Mouse (Mus musculus): ENCODE results near the gene Scgb1c1. TPM values are rescaled to one million over a fixed set of nuclear protein-coding genes. Genes with fewer than 3 reads are reported as not detected.
A peak's percentile ranks its signal among the peaks of the same experiment; 100 is the strongest.

The Scgb1c1 gene
- polyA plus RNA-seq, 1 experiment from 2014 or later = not detected

GRCm38 (mm10) chr7:140855860-140856784, 10.8 kb downstream of the Scgb1c1 start, which contains the start of gene Gm45785:
Gm45785 (minus strand) TSS chr7:140856331.
- peak within 1 kb of the TSS; percentile 84 to 91 for H3K27ac ChIP-seq (replicated peaks in 1 of 2; ENCODE audit: control insufficient read depth in 1 of 2, insufficient read depth in 1 of 2, low read depth in 2 of 2, low read length in 2 of 2)
- ATAC-seq (ENCODE audit: insufficient number of reproducible peaks, insufficient read depth, low FRiP score, low read depth) = peak; percentile 60
- H3K9ac ChIP-seq (ENCODE audit: low read length) = peak within 1 kb of the TSS; percentile 93
- H3K4me2 ChIP-seq (ENCODE audit: low read length) = peak within 1 kb of the TSS; percentile 83
- H3K4me3 ChIP-seq (ENCODE audit: control insufficient read depth in 1 of 2, insufficient read depth in 1 of 2, low read depth in 1 of 2, low read length in 2 of 2) = peak within 1 kb of the TSS; percentile 78 to 86
- H3K9me3 ChIP-seq (ENCODE audit: control insufficient read depth, low read length) = no peaks in the 10 kb centered on the region
- peaks cover 60% of the 10 kb centered on the region for H3K36me3 ChIP-seq (ENCODE audit: control insufficient read depth, insufficient read depth, low read length)
- peaks cover 11 to 21% of the 10 kb centered on the region in 2 experiments for H3K4me1 ChIP-seq (ENCODE audit: control insufficient read depth in 2 of 2, insufficient read depth in 2 of 2, low read length in 2 of 2)
- under 1% methylated on average over 51 of the region's 51 CpGs for WGBS
- H3K27me3 ChIP-seq (ENCODE audit: control insufficient read depth, insufficient read depth, low read length) = no peaks in the 10 kb centered on the region

- H3K4me2 ChIP-seq (ENCODE audit: low read length) = peak within 1 kb of the TSS; percentile 83
- no peaks in the 10 kb centered on the region for H3K27me3 ChIP-seq (ENCODE audit: control insufficient read depth, insufficient read depth, low read length)
- under 1% methylated on average over 48 of the region's 50 CpGs for WGBS
- H3K27ac ChIP-seq (replicated peaks in 1 of 2; ENCODE audit: control insufficient read depth in 1 of 2, insufficient read depth in 1 of 2, low read depth in 2 of 2, low read length in 2 of 2) = peak within 1 kb of the TSS; percentile 84 to 91
- peak; percentile 85 for ATAC-seq (ENCODE audit: insufficient number of reproducible peaks, insufficient read depth, low FRiP score, low read depth)
- H3K36me3 ChIP-seq (ENCODE audit: control insufficient read depth, insufficient read depth, low read length) = peaks cover 63% of the 10 kb centered on the region
- H3K9ac ChIP-seq (ENCODE audit: low read length) = peak within 1 kb of the TSS; percentile 93
- H3K9me3 ChIP-seq (ENCODE audit: control insufficient read depth, low read length) = no peaks in the 10 kb centered on the region
- H3K4me3 ChIP-seq (ENCODE audit: control insufficient read depth in 1 of 2, insufficient read depth in 1 of 2, low read depth in 1 of 2, low read length in 2 of 2) = peak within 1 kb of the TSS; percentile 78 to 86
- peaks cover 11 to 21% of the 10 kb centered on the region in 2 experiments for H3K4me1 ChIP-seq (ENCODE audit: control insufficient read depth in 2 of 2, insufficient read depth in 2 of 2, low read length in 2 of 2)
Observed at GRCm38 (mm10) chr7:140856785-140857549, 11.6 kb downstream of the Scgb1c1 start, which contains the start of gene Ric8a. Ric8a (plus strand) TSS chr7:140856957.

GRCm38 (mm10) chr7:140857550-140858505, 12.5 kb downstream of the Scgb1c1 start, which contains the start of gene Bet1l:
Bet1l (minus strand) TSS chr7:140857577.
- no peaks in the 10 kb centered on the region for H3K27me3 ChIP-seq (ENCODE audit: control insufficient read depth, insufficient read depth, low read length)
- H3K27ac ChIP-seq (replicated peaks in 1 of 2; ENCODE audit: control insufficient read depth in 1 of 2, insufficient read depth in 1 of 2, low read depth in 2 of 2, low read length in 2 of 2) = peak within 1 kb of the TSS; percentile 78 to 91
- H3K36me3 ChIP-seq (ENCODE audit: control insufficient read depth, insufficient read depth, low read length) = peaks cover 63% of the 10 kb centered on the region
- H3K4me2 ChIP-seq (ENCODE audit: low read length) = peak within 1 kb of the TSS; percentile 83
- H3K4me1 ChIP-seq (ENCODE audit: control insufficient read depth in 2 of 2, insufficient read depth in 2 of 2, low read length in 2 of 2) = peaks cover 11 to 21% of the 10 kb centered on the region in 2 experiments
- H3K9me3 ChIP-seq (ENCODE audit: control insufficient read depth, low read length) = no peaks in the 10 kb centered on the region
- peak within 1 kb of the TSS; percentile 93 for H3K9ac ChIP-seq (ENCODE audit: low read length)
- H3K4me3 ChIP-seq (ENCODE audit: control insufficient read depth in 1 of 2, insufficient read depth in 1 of 2, low read depth in 1 of 2, low read length in 2 of 2) = peak within 1 kb of the TSS; percentile 78 to 86
- peak; percentile 10; the same call in 1 of the 2 replicates for ATAC-seq (ENCODE audit: insufficient number of reproducible peaks, insufficient read depth, low FRiP score, low read depth)
- WGBS = 33% methylated on average over 40 of the region's 40 CpGs

GRCm38 (mm10) chr7:140858746-140859145, 13.4 kb downstream of the Scgb1c1 start:
- Histone ChIP-seq H3K36me3 (ENCODE audit: control insufficient read depth, insufficient read depth, low read length) (peaks cover 63% of the 10 kb centered on the region), H3K9me3 (ENCODE audit: control insufficient read depth, low read length) (no peaks in the 10 kb centered on the region), H3K4me3 (ENCODE audit: control insufficient read depth in 1 of 2, insufficient read depth in 1 of 2, low read depth in 1 of 2, low read length in 2 of 2) (no peak overlapping the region), H3K9ac (ENCODE audit: low read length) (no peak overlapping the region), H3K4me2 (ENCODE audit: low read length) (peak overlapping the region; percentile 83), H3K4me1 (ENCODE audit: control insufficient read depth in 2 of 2, insufficient read depth in 2 of 2, low read length in 2 of 2) (peaks cover 11 to 21% of the 10 kb centered on the region in 2 experiments), H3K27ac (replicated peaks in 1 of 2; ENCODE audit: control insufficient read depth in 1 of 2, insufficient read depth in 1 of 2, low read depth in 2 of 2, low read length in 2 of 2) (no peak overlapping the region), H3K27me3 (ENCODE audit: control insufficient read depth, insufficient read depth, low read length) (no peaks in the 10 kb centered on the region)
- ATAC-seq (ENCODE audit: insufficient number of reproducible peaks, insufficient read depth, low FRiP score, low read depth) = no peak
- WGBS = 91% methylated on average over 8 of the region's 8 CpGs

GRCm38 (mm10) chr7:140859997-140860396, 14.7 kb downstream of the Scgb1c1 start:
- Histone ChIP-seq H3K27me3 (ENCODE audit: control insufficient read depth, insufficient read depth, low read length) (no peaks in the 10 kb centered on the region), H3K4me1 (ENCODE audit: control insufficient read depth in 2 of 2, insufficient read depth in 2 of 2, low read length in 2 of 2) (peaks cover 11 to 19% of the 10 kb centered on the region in 2 experiments), H3K4me2 (ENCODE audit: low read length) (no peak overlapping the region), H3K9ac (ENCODE audit: low read length) (no peak overlapping the region), H3K27ac (replicated peaks in 1 of 2; ENCODE audit: control insufficient read depth in 1 of 2, insufficient read depth in 1 of 2, low read depth in 2 of 2, low read length in 2 of 2) (no peak overlapping the region), H3K36me3 (ENCODE audit: control insufficient read depth, insufficient read depth, low read length) (peaks cover 67% of the 10 kb centered on the region), H3K9me3 (ENCODE audit: control insufficient read depth, low read length) (no peaks in the 10 kb centered on the region), H3K4me3 (ENCODE audit: control insufficient read depth in 1 of 2, insufficient read depth in 1 of 2, low read depth in 1 of 2, low read length in 2 of 2) (no peak overlapping the region)
- ATAC-seq (ENCODE audit: insufficient number of reproducible peaks, insufficient read depth, low FRiP score, low read depth) = no peak
- 80% methylated on average over 6 of the region's 6 CpGs for WGBS

- no peak for ATAC-seq (ENCODE audit: insufficient number of reproducible peaks, insufficient read depth, low FRiP score, low read depth)
- peaks cover 8 to 14% of the 10 kb centered on the region in 2 experiments for H3K4me1 ChIP-seq (ENCODE audit: control insufficient read depth in 2 of 2, insufficient read depth in 2 of 2, low read length in 2 of 2)
- 80% methylated on average over 5 of the region's 5 CpGs for WGBS
- H3K27me3 ChIP-seq (ENCODE audit: control insufficient read depth, insufficient read depth, low read length) = no peaks in the 10 kb centered on the region
- no peak overlapping the region for H3K4me3 ChIP-seq (ENCODE audit: control insufficient read depth in 1 of 2, insufficient read depth in 1 of 2, low read depth in 1 of 2, low read length in 2 of 2)
- no peak overlapping the region for H3K9ac ChIP-seq (ENCODE audit: low read length)
- H3K27ac ChIP-seq (replicated peaks in 1 of 2; ENCODE audit: control insufficient read depth in 1 of 2, insufficient read depth in 1 of 2, low read depth in 2 of 2, low read length in 2 of 2) = no peak overlapping the region
- H3K4me2 ChIP-seq (ENCODE audit: low read length) = no peak overlapping the region
- H3K9me3 ChIP-seq (ENCODE audit: control insufficient read depth, low read length) = no peaks in the 10 kb centered on the region
- peaks cover 72% of the 10 kb centered on the region for H3K36me3 ChIP-seq (ENCODE audit: control insufficient read depth, insufficient read depth, low read length)
Observed at GRCm38 (mm10) chr7:140860728-140861127, 15.4 kb downstream of the Scgb1c1 start.
